Mouse (Mus musculus) MEL (cell line): ENCODE measurements around the gene Epb41. TPM values are rescaled to one million over a fixed set of nuclear protein-coding genes. Genes with fewer than 3 reads are reported as not detected.

Experiments used
- DNase-seq: peaks from one replicate; pipeline ENCODE4 v3.0.0; 2011; ENCODE audit warnings: low read depth, low spot score
- H3K27ac ChIP-seq: 2 replicates; pipeline ENCODE4 v1.5.1; 2012; ENCODE audit warnings: low read depth, mild to moderate bottlenecking, control low read depth, low read length, moderate library complexity; ENCODE audit not compliant: control insufficient read depth
- H3K27me3 ChIP-seq, 2 experiments: fragments of 150-350 bp in 1 of 2; sonication (generic) in 1 of 2; 2 replicates each; pipeline ENCODE4 v1.6.1; 2012; ENCODE audit warnings: low read length in 2 of 2, mild to moderate bottlenecking in 2 of 2, improper control_type of control experiment in 1 of 2, moderate library complexity in 1 of 2; ENCODE audit not compliant: insufficient read depth in 2 of 2, control insufficient read depth in 1 of 2
- H3K36me3 ChIP-seq, 2 experiments: 2 replicates each; pipeline ENCODE4 v1.6.1; 2012 to 2014; ENCODE audit warnings: low read length in 2 of 2, improper control_type of control experiment in 1 of 2, inconsistent platforms in 1 of 2, mild to moderate bottlenecking in 1 of 2; ENCODE audit not compliant: insufficient read depth in 2 of 2, control insufficient read depth in 1 of 2
- H3K4me1 ChIP-seq, 2 experiments: fragments of 150-350 bp in 1 of 2; sonication (generic) in 1 of 2; 2 replicates each; pipeline ENCODE4 v1.6.1; 2012; ENCODE audit warnings: low read length in 2 of 2, improper control_type of control experiment in 1 of 2, mild to moderate bottlenecking in 1 of 2; ENCODE audit not compliant: insufficient read depth in 2 of 2, control insufficient read depth in 1 of 2
- H3K4me3 ChIP-seq, 2 experiments: fragments of 150-350 bp in 1 of 2; sonication (generic) in 1 of 2; 2 replicates each; pipeline ENCODE4 v1.5.1; 2012; ENCODE audit warnings: low read depth in 2 of 2, low read length in 2 of 2, mild to moderate bottlenecking in 2 of 2, moderate library complexity in 2 of 2, control low read depth in 1 of 2, improper control_type of control experiment in 1 of 2; ENCODE audit not compliant: control insufficient read depth in 1 of 2, insufficient read depth in 1 of 2
- H3K79me2 ChIP-seq: 2 replicates; pipeline ENCODE4 v1.6.1; 2012; ENCODE audit warnings: mild to moderate bottlenecking, low read length, moderate library complexity; ENCODE audit not compliant: control insufficient read depth, poor library complexity, insufficient read depth
- H3K9ac ChIP-seq: 2 replicates; pipeline ENCODE4 v1.6.1; 2012; ENCODE audit warnings: low read depth, mild to moderate bottlenecking, control low read depth, low read length, moderate library complexity; ENCODE audit not compliant: control insufficient read depth, poor library complexity, severe bottlenecking
- H3K9me3 ChIP-seq: fragments of 150-350 bp; sonication (generic); replicated peaks from 2 replicates; pipeline ENCODE4 v1.6.1; 2012; ENCODE audit warnings: mild to moderate bottlenecking, low read length, improper control_type of control experiment, moderate library complexity; ENCODE audit not compliant: insufficient read depth
- BHLHE40 ChIP-seq: IDR thresholded peaks from 2 replicates; pipeline ENCODE4 v1.6.1; 2012; ENCODE audit warnings: low read depth, mild to moderate bottlenecking, inconsistent platforms, low read length, improper control_type of control experiment, borderline replicate concordance
- E2F4 ChIP-seq: IDR thresholded peaks from 2 replicates; pipeline ENCODE4 v1.6.1; 2011; ENCODE audit warnings: low read depth, low read length, improper control_type of control experiment, borderline replicate concordance
- EP300 ChIP-seq, 2 experiments: IDR thresholded peaks; 2 replicates each; pipeline ENCODE4 v1.6.1; 2011; ENCODE audit warnings: improper control_type of control experiment in 2 of 2, low read length in 2 of 2, low read depth in 1 of 2, mild to moderate bottlenecking in 1 of 2
- GATA1 ChIP-seq: IDR thresholded peaks from 2 replicates; pipeline ENCODE4 v1.6.1; 2011; ENCODE audit warnings: low read depth, low read length, improper control_type of control experiment
- JUND ChIP-seq: IDR thresholded peaks from 2 replicates; pipeline ENCODE4 v1.6.1; 2011; ENCODE audit warnings: low read depth, mild to moderate bottlenecking, improper control_type of control experiment, low read length
- KAT2A ChIP-seq: conservative IDR thresholded peaks from 2 replicates; pipeline ENCODE4 v1.6.1; 2012; ENCODE audit warnings: low read depth, low read length, improper control_type of control experiment, inconsistent platforms
- MAFK ChIP-seq: IDR thresholded peaks from 2 replicates; pipeline ENCODE4 v1.6.1; 2011; ENCODE audit warnings: low read depth, mild to moderate bottlenecking, low read length, improper control_type of control experiment, borderline replicate concordance
- MEF2A ChIP-seq: IDR thresholded peaks from 2 replicates; pipeline ENCODE4 v1.6.1; 2014; ENCODE audit warnings: low read depth, mild to moderate bottlenecking, inconsistent platforms, low read length, improper control_type of control experiment; ENCODE audit not compliant: poor library complexity, insufficient replicate concordance, severe bottlenecking; ENCODE audit errors: extremely low read depth
- MYC ChIP-seq: IDR thresholded peaks from 2 replicates; pipeline ENCODE4 v1.6.1; 2011; ENCODE audit warnings: low read depth, mild to moderate bottlenecking, low read length, improper control_type of control experiment, moderate library complexity
- SIN3A ChIP-seq: IDR thresholded peaks from 2 replicates; pipeline ENCODE4 v1.6.1; 2012; ENCODE audit warnings: low read length, improper control_type of control experiment, inconsistent platforms
- TAL1 ChIP-seq: IDR thresholded peaks from 2 replicates; pipeline ENCODE4 v1.6.1; 2012; ENCODE audit warnings: mild to moderate bottlenecking, inconsistent platforms, low read length, moderate library complexity, mixed read lengths
- TBP ChIP-seq: IDR thresholded peaks from 2 replicates; pipeline ENCODE4 v1.8.0; 2011; ENCODE audit warnings: low read depth, low read length, improper control_type of control experiment
- TCF12 ChIP-seq: IDR thresholded peaks from 2 replicates; pipeline ENCODE4 v1.6.1; 2014; ENCODE audit warnings: low read depth, mild to moderate bottlenecking, inconsistent platforms, low read length, improper control_type of control experiment, moderate library complexity
- USF1 ChIP-seq: IDR thresholded peaks from 2 replicates; pipeline ENCODE4 v1.6.1; 2014; ENCODE audit warnings: low read depth, mild to moderate bottlenecking, inconsistent platforms, low read length, improper control_type of control experiment, moderate library complexity
- ZC3H11A ChIP-seq: IDR thresholded peaks from 2 replicates; pipeline ENCODE4 v1.6.1; 2012; ENCODE audit warnings: low read depth, mild to moderate bottlenecking, inconsistent platforms, low read length, improper control_type of control experiment
- ZKSCAN1 ChIP-seq: IDR thresholded peaks from 2 replicates; pipeline ENCODE4 v1.6.1; 2012; ENCODE audit warnings: low read depth, mild to moderate bottlenecking, inconsistent platforms, low read length, improper control_type of control experiment, moderate library complexity
- polyA plus RNA-seq, 2 experiments: library from polyadenylated mRNA; stranded (reverse) in 1 of 2; unstranded in 1 of 2; fragments of >175 nt in 1 of 2; fragments of >200 nt in 1 of 2; gene quantifications; 2 replicates each; pipeline versions ENCODE4 v1.2.1 to v1.2.4; 2012; ENCODE audit warnings: low replicate concordance in 2 of 2, low read depth in 1 of 2; ENCODE audit not compliant: insufficient read length in 2 of 2, insufficient read depth in 1 of 2, missing spikeins in 1 of 2
- total RNA-seq: library from RNA; depleted of rRNA; stranded (reverse); fragments of 300-350 nt; gene quantifications from 2 replicates; pipeline ENCODE4 v1.2.3, GENCODE M21; 2012

Epb41 gene
- total and polyA plus RNA-seq, 3 experiments, result 36.5 to 115 (median 44.3) TPM

- no peaks in the 10 kb centered on the region for H3K4me1 ChIP-seq
- TF ChIP-seq E2F4, result no peak
- TF ChIP-seq GATA1, result no peak
- no peak for TF ChIP-seq MAFK
- no peak for TF ChIP-seq TAL1
- no peak for TF ChIP-seq TCF12
- TF ChIP-seq JUND, result no peak
- no peak for TF ChIP-seq SIN3A
- no peak for TF ChIP-seq MEF2A
- no peak overlapping the region for H3K27ac ChIP-seq
- H3K36me3 ChIP-seq, result no peaks in the 10 kb centered on the region
- H3K27me3 ChIP-seq, result peaks cover 0 to 7% of the 10 kb centered on the region in 2 experiments; a peak in 3 of 4 replicates
- H3K9me3 ChIP-seq, result no peaks in the 10 kb centered on the region
- H3K9ac ChIP-seq, result no peak overlapping the region
- H3K4me3 ChIP-seq, result no peak overlapping the region; a peak in 1 of 4 replicates
- DNase-seq, result no peak
- no peaks in the 10 kb centered on the region for H3K79me2 ChIP-seq
These were observed 19.9 kb upstream of the Epb41 start for GRCm38 (mm10) chr4:132095043-132095442.

- H3K27me3 ChIP-seq, result peaks cover 0 to under 1% of the 10 kb centered on the region in 2 experiments; a peak in 2 of 4 replicates
- no peaks in the 10 kb centered on the region for H3K9me3 ChIP-seq
- TF ChIP-seq MEF2A, result no peak
- TF ChIP-seq TBP, result no peak
- no peak for TF ChIP-seq EP300 (IDR thresholded peaks at IDR 0.05; ENCODE audit: low read depth in 1 of 2, low read length in 2 of 2)
- no peak for TF ChIP-seq MYC
- no peak for TF ChIP-seq ZC3H11A
- no peak for TF ChIP-seq ZKSCAN1
- no peak for TF ChIP-seq BHLHE40
- no peak for DNase-seq
- no peaks in the 10 kb centered on the region for H3K36me3 ChIP-seq
- no peak overlapping the region for H3K27ac ChIP-seq
- H3K79me2 ChIP-seq, result no peaks in the 10 kb centered on the region
- H3K4me3 ChIP-seq, result no peak overlapping the region
- H3K4me1 ChIP-seq, result no peaks in the 10 kb centered on the region
- H3K9ac ChIP-seq, result no peak overlapping the region
These were observed 18.8 kb upstream of the Epb41 start for GRCm38 (mm10) chr4:132093928-132094327.

DNA sequence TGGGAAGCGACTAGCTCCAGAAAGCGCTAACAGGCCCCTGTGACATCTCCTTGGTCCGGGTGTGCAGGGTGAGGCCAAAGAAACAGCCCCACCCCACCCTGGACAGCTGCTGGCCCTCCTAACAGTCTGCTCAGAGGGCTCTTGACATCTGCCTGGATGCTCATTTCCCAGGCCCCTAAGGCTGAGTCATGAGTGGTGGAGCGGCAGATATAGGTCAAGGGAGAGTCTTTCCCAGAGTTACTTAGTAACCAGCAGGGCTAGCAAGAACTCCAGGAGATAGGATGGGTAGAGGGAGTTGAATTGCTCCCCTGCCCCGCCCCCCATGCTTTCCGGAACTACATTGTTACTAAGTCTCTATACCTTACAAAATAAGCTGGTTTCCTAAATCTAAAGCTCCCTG is 18.0 kb upstream of the Epb41 start:
- H3K79me2 ChIP-seq, result no peaks in the 10 kb centered on the region
- H3K27me3 ChIP-seq, result no peaks in the 10 kb centered on the region; a peak in 1 of 4 replicates
- no peak overlapping the region for H3K27ac ChIP-seq
- H3K36me3 ChIP-seq, result no peaks in the 10 kb centered on the region
- no peak overlapping the region for H3K4me3 ChIP-seq
- no peak for DNase-seq
- TF ChIP-seq USF1 (no peak), KAT2A (no peak)
- H3K4me1 ChIP-seq, result no peaks in the 10 kb centered on the region; a peak in 1 of 4 replicates
- no peaks in the 10 kb centered on the region for H3K9me3 ChIP-seq
- H3K9ac ChIP-seq, result no peak overlapping the region
